Mouse (Mus musculus) lung, adult 2 months (tissue): ENCODE measurements around the gene Tmem160.

ENCODE experiments used
- CTCF ChIP-seq: fragments of 200-500 bp; IDR thresholded peaks from 2 replicates; pipeline ENCODE4 v1.5.1; 2011; ENCODE audit warnings: mild to moderate bottlenecking, low read length, control low read depth; ENCODE audit not compliant: insufficient read depth
- POLR2A ChIP-seq: fragments of 200-500 bp; IDR thresholded peaks from 2 replicates; pipeline ENCODE4 v1.6.1; 2011; ENCODE audit warnings: low read depth, mild to moderate bottlenecking, control low read depth, low read length, borderline replicate concordance; ENCODE audit errors: extremely low read depth

DNA sequence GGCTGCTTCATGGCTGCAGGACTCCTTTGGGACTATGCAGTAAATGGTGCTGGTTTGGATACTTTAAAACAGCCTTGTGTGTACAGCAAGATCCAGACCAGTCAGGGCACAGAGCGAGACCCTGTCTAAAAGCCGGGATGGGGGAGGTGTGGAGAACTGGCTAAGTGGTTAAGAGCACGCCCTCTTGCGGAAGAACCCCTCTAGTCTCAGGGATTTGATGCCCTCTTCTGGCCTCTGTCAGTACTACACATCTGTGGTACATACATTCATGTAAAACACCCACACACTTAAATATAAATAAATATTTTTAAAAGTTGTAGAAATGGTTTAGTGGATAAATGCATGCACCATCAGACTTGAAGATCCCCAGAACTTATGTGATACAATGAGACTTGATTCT lies 14.0 kb downstream of the Tmem160 start:
- TF ChIP-seq CTCF (no peak), POLR2A (no peak)
